Comparison of ENCODE assay signal across 20 mouse cellular contexts in genomic region chr4:138005781-138006180, GRCm38 (mm10).
"Had no signal": no experiment of that assay in that cellular context is flagged by ENCODE, and none has a peak within 500 bp of the region (broad histone marks: within the 10 kb centered on the region; RNA-seq: fewer than 3 reads in every experiment).

No protein-coding gene starts in this region.

- H3K4me2 ChIP-seq: lung, embryonic 15.5 days; midbrain, embryonic 12.5 days; neural tube, embryonic 13.5 days; neural tube, embryonic 15.5 days; stomach, embryonic 15.5 days had no signal

- H3K27me3 ChIP-seq: lung, embryonic 15.5 days; midbrain, embryonic 12.5 days; neural tube, embryonic 13.5 days; neural tube, embryonic 15.5 days; stomach, embryonic 15.5 days had no signal

- H3K27ac ChIP-seq: lung, embryonic 15.5 days; macrophage; midbrain, embryonic 10.5 days; midbrain, embryonic 12.5 days; neural tube, embryonic 13.5 days; neural tube, embryonic 15.5 days; stomach, embryonic 15.5 days; stomach, postnatal 0 days had no signal

- H3K4me3 ChIP-seq: lung, embryonic 15.5 days; midbrain, embryonic 10.5 days; midbrain, embryonic 12.5 days; myocyte; neural tube, embryonic 13.5 days; neural tube, embryonic 15.5 days; stomach, embryonic 15.5 days had no signal

- ATAC-seq: liver, postnatal 0 days; lung, postnatal 0 days; midbrain, embryonic 16.5 days had no signal

- DNase-seq: liver, postnatal 0 days; lung, adult 2 months; lung, postnatal 14 days; lung, postnatal 36 days; midbrain, embryonic 14.5 days; right cerebral cortex, postnatal 14 days; thymus, adult 2 months; thymus, postnatal 25 days; thymus, postnatal 4 days had no signal

- H3K9me3 ChIP-seq: lung, embryonic 15.5 days; midbrain, embryonic 10.5 days; midbrain, embryonic 12.5 days; neural tube, embryonic 13.5 days; neural tube, embryonic 15.5 days; stomach, embryonic 15.5 days had no signal

- H3K9ac ChIP-seq: liver, postnatal 0 days; lung, embryonic 15.5 days; midbrain, embryonic 12.5 days; neural tube, embryonic 13.5 days; neural tube, embryonic 15.5 days; stomach, embryonic 15.5 days had no signal
